Mouse (Mus musculus) CH12.LX (cell line): ENCODE results near the gene Jph2.

Source experiments
- CTCF ChIP-seq, 2 experiments: IDR thresholded peaks in 1 of 2; conservative IDR thresholded peaks in 1 of 2; 2 replicates each; pipeline ENCODE4 v1.5.1; 2011 to 2012; ENCODE audit warnings: low read depth in 2 of 2, low read length in 2 of 2, improper control_type of control experiment in 1 of 2, inconsistent platforms in 1 of 2, mild to moderate bottlenecking in 1 of 2, moderate library complexity in 1 of 2
- EP300 ChIP-seq: IDR thresholded peaks from 2 replicates; pipeline ENCODE4 v1.6.1; 2011; ENCODE audit warnings: low read length, improper control_type of control experiment
- HCFC1 ChIP-seq: IDR thresholded peaks from 2 replicates; pipeline ENCODE4 v1.6.1; 2012; ENCODE audit warnings: low read depth, mild to moderate bottlenecking, inconsistent platforms, low read length, improper control_type of control experiment
- PAX5 ChIP-seq: IDR thresholded peaks from 2 replicates; pipeline ENCODE4 v1.6.1; 2012; ENCODE audit warnings: low read length, inconsistent platforms, mixed read lengths
- POLR2A ChIP-seq: IDR thresholded peaks from 2 replicates; pipeline ENCODE4 v1.6.1; 2011; ENCODE audit warnings: low read depth, mild to moderate bottlenecking, improper control_type of control experiment, low read length

GRCm38 (mm10) chr2:163444017-163444416 is 46.2 kb upstream of the Jph2 start:
- TF ChIP-seq PAX5 (no peak), POLR2A (no peak), EP300 (no peak), CTCF (conservative IDR thresholded peaks at IDR 0.05 in 1 of 2, IDR thresholded peaks at IDR 0.05 in 1 of 2; ENCODE audit: low read depth in 2 of 2, low read length in 2 of 2) (no peak), HCFC1 (no peak)
